Mouse (Mus musculus) stomach, embryonic 15.5 days (tissue): ENCODE results near the gene AL731706.2. TPM values are rescaled to one million over a fixed set of nuclear protein-coding genes. Genes with fewer than 3 reads are reported as not detected.
"Not testable (repeated sequence)": the region's sequence is repeated elsewhere in the genome, so short reads cannot be mapped to it uniquely, and the experiment has no call there.

Experiments
- ATAC-seq: fragments of 200-750 bp; cut with Nextera tagmentation; 2 replicates; pipeline ENCODE4 v1.8.0; 2017; ENCODE audit warnings: low read depth, moderate number of reproducible peaks, moderate TSS enrichment; ENCODE audit not compliant: insufficient read depth, low FRiP score
- H3K27ac ChIP-seq: fragments of 300-500 bp; sonication (generic); 2 replicates; pipeline ENCODE4 v1.5.1; 2015; ENCODE audit warnings: mild to moderate bottlenecking, inconsistent platforms
- H3K27me3 ChIP-seq: fragments of 300-500 bp; sonication (generic); replicated peaks from 2 replicates; pipeline ENCODE4 v1.6.1; 2015; ENCODE audit warnings: inconsistent platforms
- H3K36me3 ChIP-seq: fragments of 300-500 bp; sonication (generic); 2 replicates; pipeline ENCODE4 v1.6.1; 2015; ENCODE audit warnings: inconsistent platforms
- H3K4me1 ChIP-seq: fragments of 300-500 bp; sonication (generic); 2 replicates; pipeline ENCODE4 v1.6.1; 2015; ENCODE audit warnings: inconsistent platforms
- H3K4me2 ChIP-seq: fragments of 300-500 bp; sonication (generic); 2 replicates; pipeline ENCODE4 v1.6.1; 2015; ENCODE audit warnings: mild to moderate bottlenecking, inconsistent platforms
- H3K4me3 ChIP-seq: fragments of 300-500 bp; sonication (generic); replicated peaks from 2 replicates; pipeline ENCODE4 v1.5.1; 2015; ENCODE audit warnings: inconsistent platforms
- H3K9ac ChIP-seq: fragments of 300-500 bp; sonication (generic); 2 replicates; pipeline ENCODE4 v1.6.1; 2015; ENCODE audit warnings: inconsistent platforms
- H3K9me3 ChIP-seq: fragments of 300-500 bp; sonication (generic); 2 replicates; pipeline ENCODE4 v1.6.1; 2016; ENCODE audit warnings: inconsistent platforms
- WGBS: fragments of 180-500 bp; shearing (Covaris S2); methylation state at CpG from one replicate; pipeline ENCODE4 v1.1.7; 2015; 5-methylcytosine and 5-hydroxymethylcytosine counted together
- polyA plus RNA-seq: library from polyadenylated mRNA; unstranded; fragments of >200 nt; fragmentation: Nextera tagmentation; extraction: Ambion mirVana; gene quantifications from 2 replicates; pipeline ENCODE4 v1.2.1, GENCODE M21; 2015

The AL731706.2 gene
- polyA plus RNA-seq, 1 experiment from 2014 or later, result 31.6 TPM

GRCm38 (mm10) chr2:136891068-136891950 is 5.8 kb upstream of the AL731706.2 start, which contains the start of the genes Slx4ip, AL731706.1 and Mkks:
Gene Slx4ip, plus strand, starts transcription at chr2:136891218.
Gene AL731706.1, minus strand, starts transcription at chr2:136891389.
Gene Mkks, minus strand, starts transcription at chr2:136891389.
- under 1% methylated on average over 49 of the region's 49 CpGs for WGBS
- Histone ChIP-seq H3K4me2 (peak within 1 kb of the TSS; percentile 54), H3K4me3 (peak within 1 kb of the TSS; percentile 86), H3K4me1 (no peaks in the 10 kb centered on the region; the same call in 1 of the 2 replicates), H3K9me3 (no peaks in the 10 kb centered on the region), H3K36me3 (no peaks in the 10 kb centered on the region), H3K9ac (peak within 1 kb of the TSS; percentile 67), H3K27ac (peak within 1 kb of the TSS; percentile 95), H3K27me3 (no peaks in the 10 kb centered on the region)
- peak; percentile 97 for ATAC-seq

GRCm38 (mm10) chr2:136890716-136891067 is 5.2 kb upstream of the AL731706.2 start:
- H3K27me3 ChIP-seq, H3K4me1 ChIP-seq, H3K36me3 ChIP-seq, H3K9me3 ChIP-seq: not testable (repeated sequence)
- 4% methylated on average over 15 of the region's 15 CpGs for WGBS
- H3K4me2 ChIP-seq, result peak overlapping the region; percentile 54
- peak overlapping the region; percentile 67 for H3K9ac ChIP-seq
- H3K27ac ChIP-seq, result peak overlapping the region; percentile 95
- peak overlapping the region; percentile 86 for H3K4me3 ChIP-seq
- ATAC-seq, result peak; percentile 49

GRCm38 (mm10) chr2:136886846-136887245 is 1.4 kb upstream of the AL731706.2 start:
- no peak overlapping the region for H3K27ac ChIP-seq
- H3K4me2 ChIP-seq, result no peak overlapping the region
- no peak for ATAC-seq
- H3K27me3 ChIP-seq, result no peaks in the 10 kb centered on the region
- H3K4me3 ChIP-seq, result no peak overlapping the region
- H3K9ac ChIP-seq, result no peak overlapping the region
- WGBS, result 54% methylated on average over 4 of the region's 4 CpGs
- H3K4me1 ChIP-seq, result no peaks in the 10 kb centered on the region; the same call in 1 of the 2 replicates
- H3K9me3 ChIP-seq, result no peaks in the 10 kb centered on the region
- H3K36me3 ChIP-seq, result peaks cover 4% of the 10 kb centered on the region

GRCm38 (mm10) chr2:136854543-136855388 is 30.7 kb downstream of the AL731706.2 start:
- no peak overlapping the region for H3K4me3 ChIP-seq
- H3K4me1 ChIP-seq, result no peaks in the 10 kb centered on the region
- no peak overlapping the region for H3K9ac ChIP-seq
- 52% methylated on average over 5 of the region's 5 CpGs for WGBS
- H3K4me2 ChIP-seq, result no peak overlapping the region
- no peaks in the 10 kb centered on the region for H3K27me3 ChIP-seq
- H3K36me3 ChIP-seq, result no peaks in the 10 kb centered on the region
- no peak for ATAC-seq
- no peaks in the 10 kb centered on the region for H3K9me3 ChIP-seq
- H3K27ac ChIP-seq, result no peak overlapping the region

GRCm38 (mm10) chr2:136850366-136850765 is 35.1 kb downstream of the AL731706.2 start:
- H3K9me3 ChIP-seq, result no peaks in the 10 kb centered on the region
- no peak overlapping the region for H3K4me3 ChIP-seq
- H3K27me3 ChIP-seq, result no peaks in the 10 kb centered on the region
- ATAC-seq, result no peak
- no peaks in the 10 kb centered on the region for H3K4me1 ChIP-seq
- 62% methylated on average over 3 of the region's 3 CpGs for WGBS
- no peak overlapping the region for H3K27ac ChIP-seq
- H3K9ac ChIP-seq, result no peak overlapping the region
- no peak overlapping the region for H3K4me2 ChIP-seq
- no peaks in the 10 kb centered on the region for H3K36me3 ChIP-seq

GRCm38 (mm10) chr2:136837994-136838393 is 47.5 kb downstream of the AL731706.2 start:
- Histone ChIP-seq H3K4me2 (no peak overlapping the region), H3K4me1 (no peaks in the 10 kb centered on the region), H3K4me3 (no peak overlapping the region), H3K9ac (no peak overlapping the region), H3K9me3 (no peaks in the 10 kb centered on the region), H3K36me3 (no peaks in the 10 kb centered on the region), H3K27ac (no peak overlapping the region), H3K27me3 (no peaks in the 10 kb centered on the region)
- WGBS, result 26% methylated on average over 1 of the region's 1 CpGs
- no peak for ATAC-seq

- 65% methylated on average over 3 of the region's 3 CpGs for WGBS
- Histone ChIP-seq H3K27me3 (no peaks in the 10 kb centered on the region), H3K27ac (no peak overlapping the region), H3K9ac (no peak overlapping the region), H3K9me3 (no peaks in the 10 kb centered on the region), H3K4me1 (no peaks in the 10 kb centered on the region), H3K36me3 (no peaks in the 10 kb centered on the region), H3K4me2 (no peak overlapping the region), H3K4me3 (no peak overlapping the region)
- ATAC-seq, result no peak
These were observed 49.6 kb downstream of the AL731706.2 start for GRCm38 (mm10) chr2:136835882-136836281.

Other genes with a start within 250 kb of the AL731706.2 start
- 10.4 and 10.8 TPM in 2 replicates for gene Snap25, start 172.2 kb downstream of the AL731706.2 start, polyA plus RNA-seq
- gene Slx4ip, start 5.5 kb upstream of the AL731706.2 start, polyA plus RNA-seq, result 5.6 and 6.6 TPM in 2 replicates
- 32.9 and 33.7 TPM in 2 replicates for gene AL731706.1, start 5.7 kb upstream of the AL731706.2 start, polyA plus RNA-seq
- gene Mkks, start 5.7 kb upstream of the AL731706.2 start, polyA plus RNA-seq, result 13.1 and 13.3 TPM in 2 replicates
- 18.3 and 20.3 TPM in 2 replicates for gene Jag1, start 231.0 kb upstream of the AL731706.2 start, polyA plus RNA-seq